Mouse (Mus musculus) ES-Bruce4 (cell line): ENCODE measurements at regions not wholly inside any gene's neighbourhood (a gene's known extent, or its start where the extent isn't known, plus 50 kb on each side); places are given as distances from the start of the nearest gene placed in this dataset.

Experiments
- H3K27ac ChIP-seq: 2 replicates; pipeline ENCODE4 v1.5.1; 2012; ENCODE audit warnings: low read length, inconsistent platforms; ENCODE audit not compliant: insufficient read depth
- H3K27me3 ChIP-seq: 2 replicates; pipeline ENCODE4 v1.6.1; 2012; ENCODE audit warnings: mild to moderate bottlenecking, low read length, inconsistent platforms; ENCODE audit not compliant: control insufficient read depth, poor library complexity, insufficient read depth, severe bottlenecking
- H3K36me3 ChIP-seq: 2 replicates; pipeline ENCODE4 v1.6.1; 2012; ENCODE audit warnings: inconsistent platforms, mild to moderate bottlenecking, low read length, moderate library complexity; ENCODE audit not compliant: control insufficient read depth, poor library complexity, insufficient read depth, severe bottlenecking
- H3K4me1 ChIP-seq: one replicate; pipeline ENCODE4 v1.8.1; 2011; ENCODE audit warnings: low read length; ENCODE audit not compliant: control insufficient read depth, insufficient read depth
- H3K4me3 ChIP-seq: 2 replicates; pipeline ENCODE4 v1.5.1; 2011; ENCODE audit warnings: low read depth, mild to moderate bottlenecking, low read length
- H3K9ac ChIP-seq: 2 replicates; pipeline ENCODE4 v1.6.1; 2012; ENCODE audit warnings: low read depth, mild to moderate bottlenecking, inconsistent platforms; ENCODE audit not compliant: poor library complexity, severe bottlenecking
- H3K9me3 ChIP-seq: replicated peaks from 2 replicates; pipeline ENCODE4 v1.6.1; 2012; ENCODE audit warnings: mild to moderate bottlenecking, low read length, inconsistent platforms; ENCODE audit not compliant: control insufficient read depth, poor library complexity, insufficient read depth, severe bottlenecking
- CTCF ChIP-seq: IDR thresholded peaks from one replicate; pipeline ENCODE4 v1.8.1; 2011; ENCODE audit warnings: low read depth, low read length
- EP300 ChIP-seq: IDR thresholded peaks from 2 replicates; pipeline ENCODE4 v1.6.1; 2011; ENCODE audit warnings: low read depth, low read length; ENCODE audit not compliant: insufficient read depth
- POLR2A ChIP-seq: IDR thresholded peaks from one replicate; pipeline ENCODE4 v1.8.1; 2011; ENCODE audit warnings: low read length; ENCODE audit not compliant: insufficient read depth

DNA sequence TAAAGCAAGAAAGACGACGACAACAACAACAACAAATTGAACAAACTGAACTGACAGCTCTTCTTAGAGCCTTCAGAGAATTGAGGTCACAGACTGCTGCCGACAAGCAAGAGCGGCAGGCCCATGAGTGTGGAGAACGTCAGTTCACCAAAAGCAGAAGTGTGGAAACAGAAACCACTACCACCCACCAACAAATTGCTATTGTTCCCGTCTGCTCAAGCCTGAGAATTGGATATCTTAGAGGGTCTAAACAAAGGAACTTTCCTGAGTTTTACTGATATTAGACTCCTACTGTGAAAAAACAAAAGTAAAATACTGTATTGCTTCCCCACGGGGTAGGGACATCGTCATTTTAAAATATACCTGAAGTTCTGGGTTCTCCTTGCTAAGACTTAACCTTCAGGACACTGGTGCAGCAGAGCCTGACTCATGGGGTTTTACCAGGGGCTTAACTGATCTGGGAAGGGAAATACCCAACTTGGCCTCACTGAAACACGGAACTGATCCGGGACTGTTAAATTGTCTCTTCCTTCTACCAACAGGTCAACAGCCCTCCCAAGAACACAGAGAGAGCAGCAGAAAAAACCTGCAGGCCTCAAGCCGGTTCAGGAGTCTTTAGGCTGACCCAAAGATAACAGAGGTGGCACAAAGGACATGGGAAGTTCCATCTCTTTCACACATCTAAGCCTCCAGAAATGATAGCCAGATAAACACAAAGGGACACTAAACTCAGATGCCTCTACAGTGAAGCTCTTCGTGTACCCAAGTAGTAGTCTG is 238.1 kb downstream of the Gm5426 start:
- H3K4me3 ChIP-seq = no peak overlapping the region
- H3K36me3 ChIP-seq = no peaks in the 10 kb centered on the region
- no peak overlapping the region for H3K27ac ChIP-seq
- TF ChIP-seq EP300 (no peak), CTCF (no peak), POLR2A (no peak)
- H3K9me3 ChIP-seq = no peaks in the 10 kb centered on the region
- H3K4me1 ChIP-seq = no peaks in the 10 kb centered on the region
- H3K27me3 ChIP-seq = no peaks in the 10 kb centered on the region
- H3K9ac ChIP-seq = no peak overlapping the region

DNA sequence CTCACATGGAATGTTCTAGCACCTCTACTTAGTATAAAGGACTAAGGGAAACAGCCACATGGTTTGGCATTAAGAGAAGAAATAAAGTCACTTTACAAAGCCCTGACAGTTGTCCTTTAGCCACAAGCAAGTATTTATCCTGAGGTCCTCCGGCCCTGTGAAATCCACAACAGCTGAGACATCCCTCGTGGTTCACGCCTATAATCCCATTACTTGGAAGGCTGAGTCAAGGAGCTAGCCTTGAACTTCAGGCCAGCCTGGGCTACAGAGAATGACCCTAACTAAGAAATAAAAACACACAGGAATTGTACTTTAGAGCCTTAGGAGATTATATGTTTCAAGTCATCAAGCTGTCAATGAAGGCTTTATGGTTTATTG is 238.7 kb downstream of the Gm5426 start:
- Histone ChIP-seq H3K9ac (no peak overlapping the region), H3K4me1 (no peaks in the 10 kb centered on the region), H3K4me3 (no peak overlapping the region), H3K27me3 (no peaks in the 10 kb centered on the region), H3K36me3 (no peaks in the 10 kb centered on the region), H3K9me3 (no peaks in the 10 kb centered on the region), H3K27ac (no peak overlapping the region)
- TF ChIP-seq CTCF = no peak
- no peak for TF ChIP-seq EP300
- no peak for TF ChIP-seq POLR2A

DNA sequence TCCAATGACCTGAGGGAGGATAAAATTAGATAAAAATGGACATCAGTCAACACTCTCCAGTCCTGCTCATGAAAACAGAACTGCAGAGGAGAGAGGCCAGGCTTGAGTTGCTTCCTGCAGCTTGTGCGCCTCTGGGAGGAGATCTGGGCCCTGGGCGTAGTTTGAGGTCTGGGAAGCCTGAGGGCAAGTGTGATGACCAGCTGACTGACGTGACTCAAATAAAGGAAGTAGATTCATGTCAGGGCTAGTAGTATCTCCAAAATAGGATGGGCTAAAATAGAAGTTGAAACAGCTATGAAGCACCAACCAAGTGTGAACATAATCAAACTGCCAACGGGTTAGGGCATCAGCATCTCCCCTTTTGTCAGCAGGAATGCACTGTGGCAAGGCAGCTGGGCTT is 239.3 kb upstream of the Btg1 start:
- Histone ChIP-seq H3K36me3 (no peaks in the 10 kb centered on the region), H3K27me3 (no peaks in the 10 kb centered on the region), H3K9ac (no peak overlapping the region), H3K4me1 (no peaks in the 10 kb centered on the region), H3K27ac (no peak overlapping the region), H3K9me3 (no peaks in the 10 kb centered on the region), H3K4me3 (no peak overlapping the region)
- TF ChIP-seq CTCF = no peak
- no peak for TF ChIP-seq POLR2A
- no peak for TF ChIP-seq EP300

DNA sequence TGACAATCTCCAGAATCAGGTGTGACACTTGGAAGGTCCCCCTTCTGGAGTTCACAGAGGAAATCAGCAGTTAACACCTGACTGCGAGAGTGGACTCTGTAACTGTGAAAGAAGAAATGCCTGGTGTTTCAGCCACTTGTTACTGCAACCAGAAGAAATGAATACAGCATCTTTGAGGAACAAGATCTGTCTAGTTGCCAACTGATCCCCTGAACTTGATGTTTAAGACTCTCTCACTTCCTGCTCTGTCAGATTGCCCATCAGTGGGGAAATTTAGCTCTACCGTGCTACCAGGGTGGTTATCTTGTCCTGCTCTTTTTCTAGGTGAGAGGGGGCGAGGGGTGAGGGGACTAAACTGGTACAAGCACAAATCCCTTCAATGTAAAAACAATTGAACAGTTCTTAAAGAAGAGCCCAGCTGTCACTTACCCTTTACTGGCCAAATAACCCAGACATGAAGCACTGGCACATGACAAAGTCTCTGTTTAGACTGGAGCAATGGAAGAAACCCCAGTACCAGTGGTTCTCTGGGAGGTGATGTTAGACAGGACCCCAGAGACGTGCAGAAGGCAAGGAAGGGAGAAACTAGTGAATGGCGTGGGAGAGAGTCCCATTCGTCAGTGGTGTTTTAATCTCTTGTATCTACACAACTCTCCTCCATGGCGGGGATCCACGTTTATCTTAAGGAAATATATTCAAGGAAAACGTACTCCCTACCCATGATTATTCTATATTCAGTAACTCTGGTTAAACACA is 237.6 kb upstream of the Btg1 start:
- Histone ChIP-seq H3K9ac (no peak overlapping the region), H3K36me3 (no peaks in the 10 kb centered on the region), H3K4me1 (no peaks in the 10 kb centered on the region), H3K27ac (no peak overlapping the region), H3K27me3 (no peaks in the 10 kb centered on the region), H3K4me3 (no peak overlapping the region), H3K9me3 (no peaks in the 10 kb centered on the region)
- TF ChIP-seq CTCF (no peak), EP300 (no peak), POLR2A (no peak)

DNA sequence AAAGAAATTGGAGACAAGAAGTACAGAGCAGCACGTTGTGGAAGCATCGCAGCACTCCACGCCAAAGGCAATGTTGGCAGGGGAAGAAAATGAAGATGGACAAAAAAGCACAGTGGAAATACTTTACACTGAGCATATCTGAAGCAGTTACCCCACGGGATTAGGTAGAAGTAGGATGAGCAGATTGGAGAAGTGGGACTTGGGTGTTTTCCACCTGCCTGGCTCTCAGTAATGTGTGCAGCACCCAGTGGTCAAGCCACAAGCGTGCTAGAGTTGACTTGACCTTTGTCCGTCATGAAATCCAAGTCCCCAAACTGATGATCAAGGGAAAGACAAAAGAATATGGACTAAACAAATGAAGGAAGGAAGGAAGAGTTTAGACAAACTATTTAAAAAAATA is 235.1 kb upstream of the Btg1 start:
- Histone ChIP-seq H3K27ac (no peak overlapping the region), H3K4me1 (no peaks in the 10 kb centered on the region), H3K4me3 (no peak overlapping the region), H3K27me3 (no peaks in the 10 kb centered on the region), H3K36me3 (no peaks in the 10 kb centered on the region), H3K9ac (no peak overlapping the region), H3K9me3 (no peaks in the 10 kb centered on the region)
- TF ChIP-seq EP300 (no peak), CTCF (no peak), POLR2A (no peak)

DNA sequence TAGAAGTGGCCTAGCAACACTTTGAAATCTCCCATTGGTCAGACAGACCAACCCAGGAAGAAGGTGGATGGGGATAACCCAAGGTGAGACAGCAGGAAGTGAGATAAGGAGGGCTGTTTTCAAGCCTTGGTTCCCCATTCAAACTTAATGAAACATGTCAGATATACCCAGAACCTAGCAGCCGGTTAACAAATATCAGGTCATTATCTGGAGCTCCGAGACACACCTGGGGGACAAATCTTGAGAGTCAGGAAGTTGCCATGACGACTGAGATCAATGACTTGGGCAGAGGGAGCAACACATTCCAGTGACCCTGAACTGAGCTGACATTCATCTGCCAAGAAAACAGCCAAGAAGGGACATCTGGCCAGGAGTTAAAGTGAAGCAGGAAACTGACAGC is 225.1 kb upstream of the Btg1 start:
- no peaks in the 10 kb centered on the region for H3K4me1 ChIP-seq
- H3K9ac ChIP-seq = no peak overlapping the region
- no peak for TF ChIP-seq CTCF
- no peak for TF ChIP-seq POLR2A
- no peak for TF ChIP-seq EP300
- no peak overlapping the region for H3K4me3 ChIP-seq
- H3K27me3 ChIP-seq = no peaks in the 10 kb centered on the region
- no peak overlapping the region for H3K27ac ChIP-seq
- H3K36me3 ChIP-seq = no peaks in the 10 kb centered on the region
- no peaks in the 10 kb centered on the region for H3K9me3 ChIP-seq
